Mouse (Mus musculus): ENCODE results near the gene Dcakd.

Dcakd gene

DNA sequence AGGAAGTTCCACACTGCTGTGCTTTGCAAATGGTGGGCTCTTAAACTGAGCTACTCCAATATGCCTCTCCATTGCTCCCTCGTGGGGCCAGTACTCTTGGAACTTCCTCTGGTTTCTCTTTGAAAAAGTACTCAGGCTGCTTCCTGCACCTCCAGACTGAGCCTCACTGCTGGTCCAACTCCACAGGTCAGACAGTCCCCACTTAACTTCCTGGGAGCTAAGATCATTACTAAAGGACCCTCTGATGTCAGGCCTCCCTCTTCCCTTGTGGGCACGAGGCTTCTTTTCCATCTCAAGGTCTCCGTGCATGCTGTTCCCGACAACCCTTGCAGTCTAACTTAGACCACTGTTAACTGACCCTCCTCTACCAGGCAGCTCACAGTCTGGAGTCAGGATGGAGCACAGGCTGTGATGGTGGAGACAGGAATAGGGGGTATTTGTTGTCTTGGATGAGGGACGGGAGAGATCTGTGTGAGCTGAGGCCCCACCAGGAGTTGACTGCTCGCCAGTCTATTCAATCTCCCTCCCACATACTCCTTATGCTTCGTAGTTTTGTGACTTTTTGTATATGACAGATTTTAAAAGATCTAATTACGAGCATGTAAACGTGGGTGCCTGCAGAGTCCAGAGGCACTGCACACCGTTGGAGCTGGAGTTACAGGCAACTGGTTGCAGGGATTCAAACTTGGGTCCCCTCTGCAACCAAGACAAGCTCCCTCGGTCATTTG lies 22.7 kb downstream of the Dcakd start:
- no peak for DNase-seq (ENCODE audit: low read depth)

DNA sequence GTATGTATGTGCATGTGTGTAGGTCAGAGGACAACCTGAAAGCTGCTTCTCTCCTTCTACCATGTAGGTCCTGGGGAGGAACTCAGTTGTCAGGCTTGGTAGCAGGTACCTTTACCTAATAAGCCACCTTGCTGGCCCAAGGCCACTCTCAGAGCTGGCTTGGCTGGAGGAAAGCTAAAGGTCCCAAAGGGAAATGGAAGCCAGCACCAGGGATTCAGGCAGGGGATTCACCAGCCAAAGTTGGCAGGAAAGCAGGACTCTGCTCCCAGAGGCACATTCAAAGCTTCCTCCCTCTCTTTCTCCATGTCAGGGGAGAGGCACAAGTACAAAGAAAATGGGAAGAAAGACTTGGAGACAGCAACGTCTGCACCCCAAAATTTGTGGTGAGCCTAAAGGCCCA lies 23.3 kb downstream of the Dcakd start:
- no peak for DNase-seq (ENCODE audit: low read depth)

DNA sequence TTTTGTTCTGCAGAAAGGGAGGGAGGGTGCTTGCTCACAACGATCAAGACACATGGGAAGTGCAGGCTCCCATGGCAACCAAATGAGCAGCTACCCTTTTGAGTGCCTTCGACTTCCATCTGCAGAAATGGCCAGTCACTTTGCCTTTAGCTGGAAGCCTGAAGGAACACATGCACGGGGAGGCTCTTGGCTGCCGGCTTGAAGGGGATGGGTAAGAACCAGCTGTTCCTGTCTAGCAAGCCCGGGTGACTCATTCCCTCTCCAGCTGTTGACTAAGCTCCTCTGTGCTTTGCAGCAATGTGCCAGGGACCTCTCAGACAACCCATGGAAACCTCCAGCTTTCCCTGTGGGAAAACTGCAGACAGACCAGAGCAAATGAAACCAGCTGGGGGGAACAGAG lies 24.9 kb downstream of the Dcakd start:
- no peak for DNase-seq (ENCODE audit: low read depth)

DNA sequence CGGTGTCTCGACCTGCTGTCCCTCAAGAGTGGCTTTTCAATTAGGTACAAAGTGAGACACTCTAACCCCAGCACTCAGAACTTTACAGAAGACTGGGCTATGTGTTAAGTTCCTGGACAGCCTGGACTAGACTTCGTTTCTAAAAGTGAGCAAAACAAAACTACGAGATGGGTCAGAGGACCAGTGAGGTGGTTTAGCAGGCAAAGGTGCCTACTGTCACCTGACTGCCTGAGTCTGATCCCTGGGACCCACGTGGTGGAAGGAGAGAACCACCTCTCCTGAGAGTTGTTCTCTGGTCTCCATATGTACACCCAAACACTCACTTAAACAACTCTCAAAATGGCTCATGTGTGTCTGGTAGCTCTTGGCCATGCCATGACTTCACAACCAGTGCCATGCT lies 27.1 kb downstream of the Dcakd start:
- no peak for DNase-seq (ENCODE audit: low read depth)

DNA sequence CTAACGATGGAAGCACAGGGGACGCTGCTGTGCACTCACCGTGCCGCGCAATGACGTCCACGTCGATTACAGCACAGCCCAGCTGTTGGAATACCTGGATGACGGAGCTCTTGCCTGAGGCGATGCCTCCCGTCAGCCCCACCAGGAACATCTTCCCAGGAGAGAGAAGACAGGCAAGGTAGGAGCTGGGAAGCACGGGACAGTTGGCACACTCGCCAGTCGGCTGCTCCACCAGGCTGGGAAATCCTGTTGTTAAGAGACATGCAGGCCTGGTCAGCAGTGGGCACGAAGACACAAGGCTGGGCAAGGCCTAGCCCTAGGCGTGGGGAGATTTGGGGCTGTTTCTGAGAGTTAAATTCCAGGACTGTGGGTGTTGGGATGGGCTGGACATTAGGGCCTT lies 28.0 kb downstream of the Dcakd start:
- no peak for DNase-seq (ENCODE audit: low read depth)

DNA sequence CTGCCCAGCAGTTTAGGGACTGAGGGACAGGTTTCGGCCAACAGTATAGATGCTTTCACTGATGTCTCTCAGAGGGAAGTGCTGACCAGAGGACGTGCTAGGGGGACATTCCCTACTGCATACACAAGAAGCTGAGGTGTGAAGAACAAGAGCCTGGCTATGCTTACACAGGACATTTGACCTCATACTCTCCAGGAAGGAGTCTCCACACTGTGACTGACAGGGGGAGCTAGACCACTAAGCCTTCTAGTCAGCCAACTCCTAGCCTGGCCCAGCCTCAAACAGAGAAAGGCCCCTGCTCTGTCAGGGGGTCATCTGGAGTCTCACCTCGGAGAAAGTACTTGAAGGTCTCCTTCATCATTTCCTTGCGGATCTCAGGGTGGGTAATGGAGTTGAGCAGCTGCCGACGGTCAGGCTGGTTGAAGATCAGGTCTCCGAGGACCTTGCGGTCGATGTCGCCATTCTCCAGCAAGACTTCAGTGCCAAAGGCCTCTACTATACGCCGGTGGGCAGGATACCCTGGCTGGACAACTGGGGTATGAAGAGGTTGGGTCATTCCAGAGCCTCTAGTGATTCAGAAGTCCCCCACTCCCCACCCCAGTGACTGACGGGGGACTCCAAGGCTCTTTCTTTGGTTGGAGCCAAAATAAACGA lies 28.7 kb downstream of the Dcakd start:
- DNase-seq (ENCODE audit: low read depth): no peak

DNA sequence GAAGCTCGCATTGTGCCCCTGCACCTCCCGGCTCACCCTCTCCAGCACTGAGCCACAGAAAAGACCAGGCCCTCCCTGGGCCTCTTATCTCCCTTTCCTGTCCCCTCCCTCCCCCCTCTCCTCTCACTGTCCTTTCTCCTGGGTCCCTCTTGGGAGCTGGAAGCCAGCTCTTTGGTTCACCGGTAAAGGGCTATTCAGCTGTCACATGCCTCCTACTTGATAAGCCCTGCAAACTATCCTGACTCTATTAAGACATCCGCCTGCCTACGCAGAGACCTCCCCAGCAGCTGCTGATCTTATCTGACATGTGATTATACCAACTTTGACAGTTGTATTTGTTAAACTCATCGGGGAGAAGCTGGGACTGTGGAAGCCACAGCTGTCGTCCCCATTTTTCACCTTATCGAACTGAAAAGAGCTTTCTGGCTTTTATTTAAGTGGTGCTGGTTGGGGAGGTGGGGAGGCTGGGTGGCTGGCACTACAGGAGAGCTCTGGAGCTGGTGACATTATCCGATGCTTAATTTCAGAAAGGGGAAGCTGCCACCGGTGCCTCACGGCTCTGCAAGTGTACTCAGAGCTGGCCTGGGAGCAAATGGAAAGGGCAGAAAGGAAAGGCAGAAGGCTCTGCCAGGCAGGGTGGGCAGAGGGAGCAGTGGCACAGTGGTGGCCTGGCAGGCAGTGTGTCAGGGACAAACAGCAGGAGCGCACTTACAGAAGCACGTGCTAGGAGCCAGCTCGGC lies 29.4 kb downstream of the Dcakd start:
- peak; percentile 40 for DNase-seq (ENCODE audit: low read depth)

DNA sequence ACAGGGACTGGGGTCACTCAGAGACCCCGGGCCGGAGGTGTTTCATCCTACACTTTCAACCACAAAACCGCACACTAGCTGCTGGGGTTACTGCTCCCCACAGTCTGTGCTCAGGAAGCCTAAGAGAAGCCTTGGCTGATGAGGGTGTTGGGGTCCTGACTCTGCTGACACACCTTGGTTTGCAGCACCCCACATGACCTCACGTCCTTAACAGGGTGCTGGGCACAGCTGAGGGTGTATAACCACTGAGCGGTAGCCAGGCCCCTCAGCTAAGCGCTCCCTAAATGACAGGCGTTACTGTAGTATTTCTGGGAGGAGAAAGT lies 29.9 kb downstream of the Dcakd start:
- DNase-seq (ENCODE audit: low read depth): no peak

DNA sequence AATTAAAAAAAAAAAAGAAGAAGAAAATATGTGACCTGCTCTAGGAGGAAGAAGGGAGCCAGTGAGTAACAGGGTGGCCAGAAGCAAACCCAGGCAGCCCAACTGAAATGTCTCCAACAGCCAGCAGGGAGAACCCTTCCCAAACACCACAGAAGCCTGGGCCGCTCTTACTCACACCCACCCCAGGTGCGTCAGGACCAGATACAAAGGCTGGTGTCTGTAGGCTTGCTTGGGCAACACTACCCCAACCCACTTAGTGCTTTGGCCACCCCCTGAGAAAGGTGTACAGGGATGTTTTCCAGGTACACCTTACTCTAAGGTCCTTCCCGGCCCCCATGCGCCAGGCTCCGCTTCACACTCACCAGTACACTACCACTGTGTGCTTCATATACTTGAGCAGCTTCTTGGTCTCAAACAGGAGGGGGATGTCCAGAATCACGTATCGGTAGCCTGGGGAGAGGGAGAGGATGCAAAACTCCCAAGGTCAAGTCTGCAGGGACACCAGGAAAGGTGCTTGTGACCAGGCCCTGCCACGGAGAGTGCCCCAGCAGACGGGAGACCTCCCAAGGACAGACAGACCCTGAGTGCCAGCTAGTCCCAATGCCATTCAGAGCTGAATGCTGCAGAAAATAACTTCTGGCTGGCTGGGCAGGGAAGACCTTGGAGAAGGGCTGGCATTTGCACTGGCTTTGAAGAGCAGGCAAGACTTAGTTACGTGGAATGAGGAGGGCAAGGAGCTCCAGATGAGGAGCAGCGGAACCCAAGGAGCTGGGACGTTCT lies 31.0 kb downstream of the Dcakd start:
- DNase-seq (ENCODE audit: low read depth): no peak

DNA sequence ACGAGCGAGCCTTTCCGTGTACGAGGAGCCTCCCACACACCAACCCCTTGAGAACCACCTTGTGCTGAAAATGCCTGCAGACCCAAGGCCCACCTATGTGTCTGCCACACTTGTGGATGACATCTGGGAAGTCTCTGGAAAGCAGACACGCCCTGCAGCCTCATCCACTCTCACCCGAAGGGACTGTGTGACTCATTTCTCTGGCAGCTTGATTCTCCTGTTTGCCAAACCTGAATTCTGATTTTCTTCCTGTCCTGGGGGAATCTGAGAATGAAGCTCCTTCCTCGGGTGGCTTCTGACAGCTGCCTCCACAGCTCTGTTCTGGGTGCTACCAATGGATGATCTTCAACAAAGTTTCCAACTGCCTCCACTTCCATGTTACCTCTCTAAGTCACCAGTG lies 31.7 kb downstream of the Dcakd start:
- no peak for DNase-seq (ENCODE audit: low read depth)

DNA sequence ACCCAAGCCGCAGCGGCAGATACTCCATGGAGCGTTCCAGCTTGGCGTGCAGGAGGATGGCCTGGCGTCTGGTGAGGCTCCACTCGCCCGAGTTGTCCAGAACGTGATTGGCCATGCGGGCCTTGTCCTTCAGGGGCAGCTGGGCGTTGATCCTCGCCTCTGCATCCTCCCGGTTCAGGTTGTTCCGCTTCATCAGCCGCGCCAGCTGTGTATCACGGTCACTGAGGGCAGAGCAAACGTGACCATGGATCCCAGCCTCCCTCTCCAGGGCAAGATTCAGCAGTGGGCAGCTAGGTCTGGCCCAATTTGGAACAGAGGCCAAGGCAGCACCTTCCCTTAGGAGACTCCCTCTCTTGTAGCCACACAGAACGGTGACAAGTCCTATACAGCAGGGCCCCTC lies 33.2 kb downstream of the Dcakd start:
- DNase-seq (ENCODE audit: low read depth): no peak

DNA sequence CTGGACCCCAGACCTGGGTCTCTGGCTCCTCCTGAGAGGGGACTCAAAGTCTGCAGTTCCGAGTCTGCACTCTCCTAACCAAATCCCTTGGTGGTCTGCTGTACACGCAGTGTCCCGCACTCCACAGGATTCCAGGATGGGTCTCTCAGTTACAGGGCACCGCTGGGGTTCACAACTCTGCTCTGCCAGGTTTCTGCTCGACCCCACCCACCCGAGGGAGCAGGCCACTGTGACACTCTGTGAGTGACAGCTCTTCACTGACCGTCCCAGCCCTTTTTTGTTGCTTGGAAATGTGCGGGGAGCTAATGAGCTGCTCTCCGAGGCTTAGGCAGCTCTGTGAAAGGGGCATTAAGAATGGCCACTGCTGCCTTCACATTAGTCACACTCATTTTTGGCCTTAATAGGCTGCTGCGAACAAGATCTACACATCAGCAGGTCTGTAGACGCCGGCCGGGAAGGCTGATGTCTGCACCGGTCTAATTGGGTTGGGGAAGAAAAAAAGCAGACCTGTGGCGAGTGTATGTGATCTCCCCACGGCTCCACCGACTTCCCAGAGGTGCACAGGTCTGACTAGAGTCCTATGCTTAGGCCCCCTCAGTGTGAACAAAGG lies 34.6 kb downstream of the Dcakd start:
- DNase-seq (ENCODE audit: low read depth): no peak

DNA sequence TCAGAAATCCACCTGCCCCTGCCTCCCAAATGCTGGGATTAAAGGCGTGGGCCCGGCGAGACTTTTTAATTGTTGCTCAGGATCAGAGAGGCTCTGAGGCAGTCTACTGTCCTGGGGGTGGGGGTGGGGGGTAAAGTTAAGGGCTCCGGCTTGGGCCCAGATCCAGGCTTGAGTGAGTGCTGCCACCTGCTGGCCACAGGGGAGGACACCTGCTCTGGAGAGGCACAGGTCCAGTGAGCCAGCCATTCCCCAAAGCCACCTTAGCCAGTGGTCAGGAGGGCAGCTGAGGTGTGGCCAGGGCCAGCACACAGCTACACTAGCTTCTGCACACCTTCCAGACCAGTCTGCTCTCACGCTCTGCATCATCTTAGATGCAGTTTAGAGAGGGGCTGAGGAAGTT lies 35.2 kb downstream of the Dcakd start:
- DNase-seq (ENCODE audit: low read depth): no peak

DNA sequence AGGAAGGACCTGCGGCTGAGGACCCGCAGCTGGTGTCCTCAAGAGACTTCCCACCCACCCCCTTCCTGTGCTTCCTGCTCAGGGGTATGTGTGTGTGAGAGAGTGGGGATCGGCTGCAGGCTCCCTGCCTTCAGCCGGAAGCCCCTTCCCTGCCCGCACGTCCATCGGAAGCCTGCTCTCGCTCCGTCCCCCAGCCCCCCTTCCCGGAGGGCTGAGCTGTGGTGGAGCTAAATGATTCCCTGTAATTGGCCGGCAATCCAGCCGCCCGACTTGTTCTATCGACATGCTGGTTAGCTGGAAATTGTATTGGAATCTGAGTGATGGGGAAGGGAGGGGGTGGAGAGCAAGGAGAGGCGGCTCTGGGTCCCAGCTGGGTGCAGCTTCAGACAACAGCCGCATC lies 36.5 kb downstream of the Dcakd start:
- no peak for DNase-seq (ENCODE audit: low read depth)

DNA sequence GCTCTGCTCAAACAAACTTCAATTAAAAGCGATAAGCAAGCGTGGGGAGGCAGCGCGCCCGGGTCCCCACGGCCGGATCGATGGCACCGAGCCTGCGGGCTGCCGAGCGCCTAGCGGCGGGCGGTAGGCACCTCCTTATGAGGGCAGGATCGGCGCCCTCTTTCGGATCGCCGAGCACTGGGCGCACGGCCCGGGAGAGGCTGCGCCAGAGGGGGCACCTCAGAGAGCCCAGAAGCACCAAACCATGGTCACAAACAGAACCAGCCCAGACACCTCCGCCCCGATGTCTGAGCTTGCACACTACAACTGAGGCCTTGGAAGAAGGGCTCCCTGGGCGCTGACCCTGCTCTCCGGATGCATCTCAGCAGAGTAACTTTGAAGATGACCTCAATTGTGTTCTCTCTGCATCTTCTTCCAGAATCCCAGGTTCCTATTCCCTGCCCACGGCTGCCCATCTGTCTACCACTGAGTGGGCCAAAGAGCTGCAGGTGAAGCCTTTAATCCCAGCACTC lies 37.9 kb downstream of the Dcakd start:
- DNase-seq (ENCODE audit: low read depth): no peak

DNA sequence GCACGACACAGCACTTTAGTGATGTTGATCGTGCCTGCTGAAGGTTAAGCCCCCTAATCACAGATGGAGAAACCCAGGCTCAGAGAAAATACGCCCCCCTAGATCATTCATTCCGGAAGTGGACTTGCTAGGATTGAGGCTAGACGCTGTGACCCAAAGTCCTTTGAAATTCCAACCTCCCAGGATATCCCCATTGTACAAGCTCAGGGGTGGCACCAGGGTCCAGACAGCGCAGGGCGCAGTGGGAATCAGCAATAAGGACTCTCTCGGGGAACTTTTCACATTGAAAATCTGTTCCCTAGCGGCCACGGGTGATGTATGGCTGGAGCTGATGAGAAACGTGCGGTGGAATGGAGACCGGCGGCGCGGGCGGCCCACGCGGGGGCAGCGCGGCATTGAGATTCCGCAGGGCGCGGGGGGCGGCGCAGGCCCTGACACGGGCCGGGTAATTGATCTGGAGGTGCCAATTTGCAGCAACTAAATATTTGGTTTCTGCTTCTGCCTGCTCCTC lies 38.4 kb downstream of the Dcakd start:
- DNase-seq (ENCODE audit: low read depth): no peak

DNA sequence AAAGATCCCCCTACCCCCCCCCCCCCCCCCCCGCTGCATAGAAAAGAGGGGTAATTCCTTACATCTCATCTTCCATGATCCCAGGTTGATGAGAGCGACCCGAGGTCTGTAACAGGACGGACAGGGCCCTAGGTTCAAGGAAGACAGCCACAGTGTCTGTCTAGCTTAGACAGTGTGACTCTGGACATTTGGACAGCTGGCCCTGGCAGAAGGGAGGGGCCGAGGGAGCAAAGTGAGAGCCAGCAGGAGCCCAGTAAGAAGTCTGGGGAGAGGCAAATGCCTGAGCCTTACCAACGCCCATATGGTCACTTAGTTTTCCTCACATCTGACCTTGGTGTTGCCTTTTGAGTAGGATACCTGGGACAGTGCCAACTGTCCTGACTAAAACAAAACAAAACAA lies 43.0 kb downstream of the Dcakd start:
- no peak for DNase-seq (ENCODE audit: low read depth)

DNA sequence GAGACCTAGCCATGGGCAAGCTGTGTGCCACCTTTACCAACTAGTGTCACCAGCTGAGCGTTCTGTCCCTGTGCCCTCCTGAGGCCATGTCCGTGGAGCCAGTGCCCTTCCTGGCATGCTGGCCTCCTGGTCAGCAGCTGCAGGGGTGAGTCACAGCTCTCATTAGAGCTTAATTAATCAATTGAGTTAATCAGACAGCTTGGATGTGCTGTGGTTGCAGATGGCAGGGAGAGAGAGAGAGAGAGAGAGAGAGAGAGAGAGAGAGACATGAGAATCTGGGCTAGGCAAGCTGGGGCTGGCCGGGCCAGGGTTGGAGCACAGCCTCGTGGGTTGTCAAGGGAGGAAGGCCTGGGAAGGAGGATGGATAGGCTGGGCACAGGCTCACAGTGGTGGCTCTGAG lies 43.5 kb downstream of the Dcakd start:
- DNase-seq (ENCODE audit: low read depth): no peak

DNA sequence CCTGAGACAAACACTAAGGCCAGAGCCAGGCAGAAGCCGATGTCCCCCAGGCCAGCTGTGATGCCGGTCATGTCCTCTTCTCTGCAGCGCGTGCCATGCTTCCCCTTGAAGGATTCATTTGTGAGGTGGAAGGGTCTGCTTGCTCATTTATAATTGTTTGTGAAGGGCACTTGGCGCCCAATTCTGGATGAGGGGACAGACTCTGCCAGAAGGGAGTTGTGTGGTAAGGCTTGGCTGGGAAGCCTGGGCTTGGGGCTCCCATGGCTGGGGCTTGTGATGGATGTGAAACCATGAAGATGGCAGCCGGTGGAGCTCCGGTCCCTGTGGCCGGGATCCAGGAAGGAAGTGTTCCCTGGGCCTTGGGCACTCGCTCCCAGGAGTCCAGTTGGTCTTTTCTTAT lies 44.0 kb downstream of the Dcakd start:
- DNase-seq (ENCODE audit: low read depth): no peak

DNA sequence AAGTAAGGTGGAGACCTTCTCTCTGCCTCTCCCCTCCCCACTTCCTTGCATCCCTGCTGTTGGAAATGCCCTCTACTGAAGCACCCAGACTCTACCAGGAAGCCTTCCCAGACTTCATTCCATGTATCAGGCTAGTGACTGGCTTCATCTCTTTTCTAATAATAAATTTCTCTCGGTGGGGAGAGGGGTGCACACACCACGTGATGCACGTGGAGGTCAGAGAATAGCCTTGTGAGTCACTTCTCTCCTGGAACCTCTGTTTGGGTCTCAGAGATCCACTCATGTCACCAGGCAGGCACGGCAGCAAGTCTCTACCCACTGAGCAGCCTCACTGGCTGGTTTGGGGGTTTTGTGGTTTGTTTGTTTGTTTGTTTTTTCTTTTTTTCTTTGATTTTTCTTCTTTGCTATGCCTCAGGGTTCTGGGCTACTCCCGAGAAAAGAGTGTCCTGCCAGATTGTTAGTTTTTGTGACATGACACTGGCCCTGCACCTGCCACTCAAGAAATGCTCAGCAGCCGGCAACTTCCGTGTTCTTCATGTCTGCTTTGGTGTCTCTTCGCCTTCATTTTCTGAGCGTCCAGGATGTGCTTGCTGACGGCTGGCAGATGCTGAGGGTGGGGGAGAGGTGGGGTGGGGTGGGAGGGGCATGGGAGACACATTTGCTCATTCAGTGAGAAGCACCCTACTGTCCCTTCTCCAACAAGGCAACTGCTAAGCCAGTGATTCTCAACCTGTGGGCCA lies 46.8 kb downstream of the Dcakd start:
- no peak for DNase-seq (ENCODE audit: low read depth)

DNA sequence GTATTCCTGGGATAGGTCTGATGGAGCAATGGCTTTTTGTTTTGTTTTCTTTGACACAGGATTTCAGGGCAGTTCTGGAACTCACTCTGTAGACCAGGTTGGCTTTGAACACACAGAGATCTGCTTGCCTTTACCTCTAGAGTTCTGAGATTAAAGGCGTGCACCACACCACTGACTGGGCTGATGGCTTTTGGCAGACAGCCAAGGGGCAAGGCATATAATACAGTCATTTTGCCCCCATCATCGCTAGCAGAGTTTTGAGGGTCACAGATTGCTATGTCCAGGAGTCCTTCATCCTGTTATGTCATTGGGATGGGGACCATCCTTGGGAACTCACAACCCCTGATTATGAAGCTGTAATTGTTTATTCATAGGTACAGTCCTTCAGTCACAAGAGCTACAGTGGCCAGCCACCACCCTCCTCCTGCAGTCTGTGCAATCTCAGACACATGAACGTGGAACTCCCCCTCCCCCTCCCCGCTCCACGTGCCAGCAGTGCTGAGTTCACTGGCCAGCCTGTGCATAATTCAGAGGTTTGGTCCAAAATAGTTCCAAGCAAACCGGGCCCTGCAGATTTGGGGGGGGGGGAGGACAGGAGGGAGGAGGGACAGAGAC lies 50.0 kb downstream of the Dcakd start:
- DNase-seq (ENCODE audit: low read depth): no peak

Data from c-Kit-positive CD71-positive TER-119-negative erythroid progenitor cells, embryonic 14.5 days (primary cell).